Mouse (Mus musculus): ENCODE measurements around the gene Thtpa. TPM values are rescaled to one million over a fixed set of nuclear protein-coding genes. Genes with fewer than 3 reads are reported as not detected.

The Thtpa gene
- polyA plus RNA-seq, 1 experiment from 2014 or later = 26.6 TPM

GRCm38 (mm10) chr14:55121947-55122346, 27.4 kb downstream of the Thtpa start:
- H3K4me1 ChIP-seq = peaks cover 9% of the 10 kb centered on the region; the same call in 1 of the 2 replicates
- H3K36me3 ChIP-seq = no peaks in the 10 kb centered on the region
- H3K9ac ChIP-seq (replicated peaks) = no peak overlapping the region; the same call in 1 of the 2 replicates
- H3K9me3 ChIP-seq = no peaks in the 10 kb centered on the region
- 11% methylated on average over 5 of the region's 5 CpGs for WGBS
- peak; percentile 89 for ATAC-seq (ENCODE audit: low FRiP score, low read depth)
- H3K4me3 ChIP-seq = no peak overlapping the region
- peak overlapping the region; percentile 63 for H3K27ac ChIP-seq (replicated peaks)
- peak overlapping the region; percentile 26 for H3K4me2 ChIP-seq (replicated peaks)
- H3K27me3 ChIP-seq = peaks cover 7% of the 10 kb centered on the region

- H3K36me3 ChIP-seq = no peaks in the 10 kb centered on the region
- 47% methylated on average over 8 of the region's 8 CpGs for WGBS
- peak; percentile 62 for ATAC-seq (ENCODE audit: low FRiP score, low read depth)
- H3K4me1 ChIP-seq = peaks cover 9% of the 10 kb centered on the region; the same call in 1 of the 2 replicates
- peak overlapping the region; percentile 63 for H3K27ac ChIP-seq (replicated peaks)
- no peak overlapping the region for H3K4me3 ChIP-seq
- H3K27me3 ChIP-seq = peaks cover 2% of the 10 kb centered on the region
- no peaks in the 10 kb centered on the region for H3K9me3 ChIP-seq
- H3K9ac ChIP-seq (replicated peaks) = no peak overlapping the region; the same call in none of the 2 replicates
- peak overlapping the region; percentile 26 for H3K4me2 ChIP-seq (replicated peaks)
These were observed 27.8 kb downstream of the Thtpa start for GRCm38 (mm10) chr14:55122359-55122758.

GRCm38 (mm10) chr14:55125711-55126110, 31.1 kb downstream of the Thtpa start:
- no peak overlapping the region for H3K9ac ChIP-seq (replicated peaks)
- WGBS = 84% methylated on average over 5 of the region's 5 CpGs
- H3K27me3 ChIP-seq = no peaks in the 10 kb centered on the region
- H3K36me3 ChIP-seq = no peaks in the 10 kb centered on the region
- H3K9me3 ChIP-seq = no peaks in the 10 kb centered on the region
- peaks cover 9% of the 10 kb centered on the region; the same call in 1 of the 2 replicates for H3K4me1 ChIP-seq
- no peak overlapping the region for H3K4me3 ChIP-seq
- no peak overlapping the region for H3K27ac ChIP-seq (replicated peaks)
- no peak overlapping the region for H3K4me2 ChIP-seq (replicated peaks)
- no peak for ATAC-seq (ENCODE audit: low FRiP score, low read depth)

- Histone ChIP-seq H3K4me3 (no peak overlapping the region), H3K4me1 (peaks cover 9% of the 10 kb centered on the region; the same call in 1 of the 2 replicates), H3K9ac (replicated peaks) (no peak overlapping the region), H3K27ac (replicated peaks) (no peak overlapping the region), H3K4me2 (replicated peaks) (no peak overlapping the region), H3K36me3 (no peaks in the 10 kb centered on the region), H3K27me3 (no peaks in the 10 kb centered on the region), H3K9me3 (no peaks in the 10 kb centered on the region)
- 75% methylated on average over 7 of the region's 7 CpGs for WGBS
- no peak for ATAC-seq (ENCODE audit: low FRiP score, low read depth)
These were observed 31.9 kb downstream of the Thtpa start for GRCm38 (mm10) chr14:55126521-55126920.

- Histone ChIP-seq H3K4me1 (no peaks in the 10 kb centered on the region), H3K9me3 (no peaks in the 10 kb centered on the region), H3K36me3 (no peaks in the 10 kb centered on the region), H3K9ac (replicated peaks) (no peak overlapping the region), H3K27me3 (no peaks in the 10 kb centered on the region), H3K27ac (replicated peaks) (no peak overlapping the region), H3K4me3 (no peak overlapping the region), H3K4me2 (replicated peaks) (no peak overlapping the region)
- 70% methylated on average over 8 of the region's 8 CpGs for WGBS
- no peak for ATAC-seq (ENCODE audit: low FRiP score, low read depth)
These were observed 41.1 kb downstream of the Thtpa start for GRCm38 (mm10) chr14:55135676-55136075.

- no peak for ATAC-seq (ENCODE audit: low FRiP score, low read depth)
- H3K27me3 ChIP-seq = 0 out of 2 replicates have a peak, but pooled peaks cover 3% of the 10 kb centered on the region
- H3K36me3 ChIP-seq = no peaks in the 10 kb centered on the region
- H3K9ac ChIP-seq (replicated peaks) = no peak overlapping the region
- no peaks in the 10 kb centered on the region for H3K9me3 ChIP-seq
- WGBS = 51% methylated on average over 7 of the region's 7 CpGs
- H3K4me2 ChIP-seq (replicated peaks) = no peak overlapping the region
- H3K27ac ChIP-seq (replicated peaks) = no peak overlapping the region
- no peak overlapping the region for H3K4me3 ChIP-seq
- H3K4me1 ChIP-seq = no peaks in the 10 kb centered on the region
These were observed 44.7 kb downstream of the Thtpa start for GRCm38 (mm10) chr14:55139313-55139712.

GRCm38 (mm10) chr14:55146324-55146723, 51.7 kb downstream of the Thtpa start:
- Histone ChIP-seq H3K4me1 (peaks cover 7% of the 10 kb centered on the region; the same call in 1 of the 2 replicates), H3K4me2 (replicated peaks) (no peak overlapping the region), H3K9ac (replicated peaks) (no peak overlapping the region), H3K27me3 (0 out of 2 replicates have a peak, but pooled peaks cover 3% of the 10 kb centered on the region), H3K27ac (replicated peaks) (no peak overlapping the region), H3K9me3 (no peaks in the 10 kb centered on the region), H3K36me3 (no peaks in the 10 kb centered on the region), H3K4me3 (no peak overlapping the region)
- 82% methylated on average over 1 of the region's 1 CpGs for WGBS
- no peak for ATAC-seq (ENCODE audit: low FRiP score, low read depth)

GRCm38 (mm10) chr14:55146829-55147401, 52.3 kb downstream of the Thtpa start:
- H3K4me3 ChIP-seq = no peak overlapping the region
- H3K27ac ChIP-seq (replicated peaks) = no peak overlapping the region
- H3K4me2 ChIP-seq (replicated peaks) = no peak overlapping the region
- no peak overlapping the region for H3K9ac ChIP-seq (replicated peaks)
- WGBS = 92% methylated on average over 12 of the region's 12 CpGs
- H3K4me1 ChIP-seq = peaks cover 7% of the 10 kb centered on the region; the same call in 1 of the 2 replicates
- 0 out of 2 replicates have a peak, but pooled peaks cover 3% of the 10 kb centered on the region for H3K27me3 ChIP-seq
- no peaks in the 10 kb centered on the region for H3K9me3 ChIP-seq
- no peak for ATAC-seq (ENCODE audit: low FRiP score, low read depth)
- H3K36me3 ChIP-seq = no peaks in the 10 kb centered on the region

- Histone ChIP-seq H3K36me3 (no peaks in the 10 kb centered on the region), H3K27me3 (no peaks in the 10 kb centered on the region), H3K9me3 (no peaks in the 10 kb centered on the region), H3K9ac (replicated peaks) (no peak overlapping the region), H3K4me1 (peaks cover 7% of the 10 kb centered on the region), H3K4me3 (no peak overlapping the region), H3K4me2 (replicated peaks) (no peak overlapping the region), H3K27ac (replicated peaks) (no peak overlapping the region)
- WGBS = 19% methylated on average over 5 of the region's 5 CpGs
- no peak for ATAC-seq (ENCODE audit: low FRiP score, low read depth)
These were observed 53.9 kb downstream of the Thtpa start for GRCm38 (mm10) chr14:55148363-55148915.

Other genes starting within 250 kb of the Thtpa start
- gene Homez, start 223.8 kb upstream of the Thtpa start, polyA plus RNA-seq (2016; fragmentation: Nextera tagmentation; extraction: Ambion mirVana) = 16.4 and 18.6 TPM in 2 replicates
- gene Ppp1r3e, start 217.2 kb upstream of the Thtpa start, polyA plus RNA-seq (2016; fragmentation: Nextera tagmentation; extraction: Ambion mirVana) = 0.80 and 1.6 TPM in 2 replicates
- gene Bcl2l2, start 211.4 kb upstream of the Thtpa start, polyA plus RNA-seq (2016; fragmentation: Nextera tagmentation; extraction: Ambion mirVana) = 2.7 and 3.7 TPM in 2 replicates
- 0.22 TPM in 1 of 2 replicates, not detected in the other for gene Gm20521, start 211.3 kb upstream of the Thtpa start, polyA plus RNA-seq (2016; fragmentation: Nextera tagmentation; extraction: Ambion mirVana)
- gene Pabpn1, start 202.3 kb upstream of the Thtpa start, polyA plus RNA-seq (2016; fragmentation: Nextera tagmentation; extraction: Ambion mirVana) = 199 and 238 TPM in 2 replicates
- 110 and 125 TPM in 2 replicates for gene Slc22a17, start 181.7 kb upstream of the Thtpa start, polyA plus RNA-seq (2016; fragmentation: Nextera tagmentation; extraction: Ambion mirVana)
- gene Efs, start 168.7 kb upstream of the Thtpa start, polyA plus RNA-seq (2016; fragmentation: Nextera tagmentation; extraction: Ambion mirVana) = 36.0 and 38.6 TPM in 2 replicates
- gene Il25, start 162.1 kb upstream of the Thtpa start, polyA plus RNA-seq (2016; fragmentation: Nextera tagmentation; extraction: Ambion mirVana) = not detected in 2 replicates
- gene Cmtm5, start 158.5 kb upstream of the Thtpa start, polyA plus RNA-seq (2016; fragmentation: Nextera tagmentation; extraction: Ambion mirVana) = 1.2 and 2.2 TPM in 2 replicates
- gene Myh6, start 127.9 kb upstream of the Thtpa start, polyA plus RNA-seq (2016; fragmentation: Nextera tagmentation; extraction: Ambion mirVana) = 0.99 and 1.1 TPM in 2 replicates
- gene Gm17428, start 117.9 kb upstream of the Thtpa start, polyA plus RNA-seq (2016; fragmentation: Nextera tagmentation; extraction: Ambion mirVana) = not detected in 2 replicates
- gene Myh7, start 100.2 kb upstream of the Thtpa start, polyA plus RNA-seq (2016; fragmentation: Nextera tagmentation; extraction: Ambion mirVana) = 2.3 and 4.1 TPM in 2 replicates
- 65.7 and 69.6 TPM in 2 replicates for gene Ngdn, start 79.3 kb upstream of the Thtpa start, polyA plus RNA-seq (2016; fragmentation: Nextera tagmentation; extraction: Ambion mirVana)
- gene Zfhx2, start 2.5 kb upstream of the Thtpa start, polyA plus RNA-seq (2016; fragmentation: Nextera tagmentation; extraction: Ambion mirVana) = 26.2 and 30.2 TPM in 2 replicates
- 8.2 and 10.9 TPM in 2 replicates for gene Ap1g2, start 11.8 kb downstream of the Thtpa start, polyA plus RNA-seq (2016; fragmentation: Nextera tagmentation; extraction: Ambion mirVana)
- gene Jph4, start 22.2 kb downstream of the Thtpa start, polyA plus RNA-seq (2016; fragmentation: Nextera tagmentation; extraction: Ambion mirVana) = 7.2 and 9.9 TPM in 2 replicates
- 0.23 TPM in 1 of 2 replicates, not detected in the other for gene Dhrs2, start 127.2 kb downstream of the Thtpa start, polyA plus RNA-seq (2016; fragmentation: Nextera tagmentation; extraction: Ambion mirVana)

All from midbrain, embryonic 12.5 days (tissue).